Mouse (Mus musculus) kidney, postnatal 25 days (tissue): Measurements from ENCODE around the gene Cd200r4.

ENCODE experiments used
- DNase-seq, 2 experiments: peaks; one replicate each; pipeline ENCODE4 v3.0.0; 2021; ENCODE audit warnings: mixed read lengths in 2 of 2

The Cd200r4 gene

GRCm38 (mm10) chr16:44876625-44877024, 65.1 kb downstream of the Cd200r4 start:
- no peak for DNase-seq

- no peak for DNase-seq
Observed at GRCm38 (mm10) chr16:44877595-44877994, 66.1 kb downstream of the Cd200r4 start.
